Mouse (Mus musculus): Measurements from ENCODE around the gene Hs6st1. TPM values are rescaled to one million over a fixed set of nuclear protein-coding genes. Genes with fewer than 3 reads are reported as not detected.

Gene Hs6st1
- total RNA-seq, 1 experiment = 46.3 TPM

DNA sequence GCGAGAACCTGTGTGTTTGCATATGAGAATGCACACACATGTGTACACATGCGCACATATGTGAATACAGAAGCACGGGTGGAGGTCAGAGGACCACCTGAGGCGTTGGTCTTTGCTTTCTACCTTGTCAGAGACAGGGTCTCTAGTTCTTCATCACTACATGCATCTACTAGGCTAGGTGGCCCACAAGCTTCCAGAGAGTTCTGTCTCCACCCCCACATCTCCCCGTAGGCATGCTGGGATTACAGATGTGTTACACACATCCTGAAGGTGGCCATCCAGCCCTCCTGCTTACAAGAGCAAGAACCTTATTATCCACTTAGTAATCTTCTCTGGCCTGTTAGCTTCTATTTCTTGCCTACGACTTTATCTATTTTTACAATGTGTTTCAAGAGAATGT lies 8.8 kb upstream of the Hs6st1 start:
- H3K9ac ChIP-seq (ENCODE audit: insufficient read depth, low read depth, low read length, poor library complexity, severe bottlenecking) = no peak overlapping the region
- DNase-seq (ENCODE audit: low read depth, low spot score) = no peak
- H3K27ac ChIP-seq (ENCODE audit: insufficient read depth, low read depth, low read length, poor library complexity, severe bottlenecking) = peak overlapping the region; percentile 97
- TF ChIP-seq CHD2 (IDR thresholded peaks at IDR 0.05; ENCODE audit: low read depth, low read length) (no peak), ZNF384 (IDR thresholded peaks at IDR 0.05; ENCODE audit: low read depth, low read length) (no peak), MAFK (IDR thresholded peaks at IDR 0.05; ENCODE audit: insufficient read depth, low read depth, low read length) (no peak), HCFC1 (IDR thresholded peaks at IDR 0.05; ENCODE audit: borderline replicate concordance, insufficient read depth, low read length) (no peak), ZC3H11A (IDR thresholded peaks at IDR 0.05; ENCODE audit: borderline replicate concordance, low read depth, low read length) (no peak)
- no peak overlapping the region for H3K4me3 ChIP-seq (ENCODE audit: insufficient read depth in 1 of 2, low read depth in 1 of 2, low read length in 2 of 2, poor library complexity in 1 of 2, severe bottlenecking in 1 of 2)
- no peaks in the 10 kb centered on the region for H3K9me3 ChIP-seq (ENCODE audit: control insufficient read depth, insufficient read depth, low read depth, low read length)
- H3K4me1 ChIP-seq (ENCODE audit: control insufficient read depth in 2 of 2, insufficient read depth in 2 of 2, low read length in 2 of 2, poor library complexity in 1 of 2) = peaks cover 40 to 65% of the 10 kb centered on the region in 2 experiments
- in situ Hi-C loops (cut with MboI; ENCODE audit: low sequenced_read_pairs in 2 of 2, unreplicated experiment in 2 of 2) = no loop called here
- no peaks in the 10 kb centered on the region for H3K36me3 ChIP-seq (ENCODE audit: control insufficient read depth, insufficient read depth, low read length, poor library complexity, severe bottlenecking)

DNA sequence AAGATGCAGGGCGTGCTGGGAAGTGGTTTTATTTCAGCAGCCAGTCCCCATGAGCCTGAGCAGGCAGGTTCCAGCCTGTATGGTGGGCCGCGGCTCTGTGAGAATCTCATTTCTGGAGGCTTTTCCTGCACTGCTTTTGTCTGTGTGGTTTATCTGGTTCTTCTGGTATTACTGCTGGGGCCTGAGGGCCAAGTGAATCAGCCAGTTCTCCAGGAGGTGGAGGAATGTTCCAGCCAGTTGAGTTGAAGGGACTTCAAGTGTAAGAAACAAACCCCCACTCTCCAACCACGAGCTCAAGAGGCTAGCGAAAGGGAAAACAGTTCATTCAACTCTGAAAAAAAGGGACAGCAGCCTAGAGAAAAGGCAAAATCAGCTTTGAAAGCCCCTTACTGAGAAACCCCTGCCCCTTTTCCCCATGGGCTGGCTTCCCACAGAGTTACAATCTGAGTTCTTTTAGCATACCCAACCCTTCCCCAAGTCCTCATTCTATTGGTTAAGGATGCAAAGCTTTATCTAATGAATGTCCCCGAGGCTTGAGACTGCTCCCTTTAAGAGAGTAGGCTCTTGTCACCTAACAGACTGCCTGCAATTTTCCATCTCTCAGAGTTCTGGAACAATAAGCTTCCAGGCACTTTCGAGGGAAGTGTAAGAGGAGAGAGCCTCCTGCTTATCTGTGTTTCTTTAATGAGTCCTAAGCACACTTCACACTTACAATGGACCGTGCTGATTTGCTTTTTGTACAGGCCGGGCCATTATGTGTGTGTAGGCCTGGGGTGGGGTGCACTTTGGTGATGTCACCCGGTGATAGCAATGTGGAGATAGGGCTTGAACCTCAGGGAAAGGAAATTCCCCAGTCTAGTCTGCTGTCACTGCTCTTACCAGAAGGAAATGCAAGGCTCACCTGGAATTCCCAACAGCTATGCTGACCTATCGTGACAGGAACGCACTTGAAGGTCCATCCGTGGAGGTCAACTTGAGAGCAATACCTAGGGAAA lies 7.9 kb upstream of the Hs6st1 start:
- H3K36me3 ChIP-seq (ENCODE audit: control insufficient read depth, insufficient read depth, low read length, poor library complexity, severe bottlenecking) = no peaks in the 10 kb centered on the region
- H3K9ac ChIP-seq (ENCODE audit: insufficient read depth, low read depth, low read length, poor library complexity, severe bottlenecking) = peak overlapping the region; percentile 60
- in situ Hi-C loops (cut with MboI; ENCODE audit: low sequenced_read_pairs in 2 of 2, unreplicated experiment in 2 of 2) = loop anchor here in 1 of 2 experiments (5.0 to 10.0 kb wide), 2 partner anchors 45 to 213 kb away; no protein-coding TSS in a partner anchor
- H3K4me1 ChIP-seq (ENCODE audit: control insufficient read depth in 2 of 2, insufficient read depth in 2 of 2, low read length in 2 of 2, poor library complexity in 1 of 2) = peaks cover 38 to 61% of the 10 kb centered on the region in 2 experiments
- peak; percentile 46 for DNase-seq (ENCODE audit: low read depth, low spot score)
- peak overlapping the region; percentile 97 for H3K27ac ChIP-seq (ENCODE audit: insufficient read depth, low read depth, low read length, poor library complexity, severe bottlenecking)
- H3K9me3 ChIP-seq (ENCODE audit: control insufficient read depth, insufficient read depth, low read depth, low read length) = no peaks in the 10 kb centered on the region
- no peak overlapping the region; a peak in 1 of 4 replicates for H3K4me3 ChIP-seq (ENCODE audit: insufficient read depth in 1 of 2, low read depth in 1 of 2, low read length in 2 of 2, poor library complexity in 1 of 2, severe bottlenecking in 1 of 2)
- TF ChIP-seq ZC3H11A (IDR thresholded peaks at IDR 0.05; ENCODE audit: borderline replicate concordance, low read depth, low read length) (no peak), ZNF384 (IDR thresholded peaks at IDR 0.05; ENCODE audit: low read depth, low read length) (no peak), MAFK (IDR thresholded peaks at IDR 0.05; ENCODE audit: insufficient read depth, low read depth, low read length) (no peak), CHD2 (IDR thresholded peaks at IDR 0.05; ENCODE audit: low read depth, low read length) (peak; percentile 65)

DNA sequence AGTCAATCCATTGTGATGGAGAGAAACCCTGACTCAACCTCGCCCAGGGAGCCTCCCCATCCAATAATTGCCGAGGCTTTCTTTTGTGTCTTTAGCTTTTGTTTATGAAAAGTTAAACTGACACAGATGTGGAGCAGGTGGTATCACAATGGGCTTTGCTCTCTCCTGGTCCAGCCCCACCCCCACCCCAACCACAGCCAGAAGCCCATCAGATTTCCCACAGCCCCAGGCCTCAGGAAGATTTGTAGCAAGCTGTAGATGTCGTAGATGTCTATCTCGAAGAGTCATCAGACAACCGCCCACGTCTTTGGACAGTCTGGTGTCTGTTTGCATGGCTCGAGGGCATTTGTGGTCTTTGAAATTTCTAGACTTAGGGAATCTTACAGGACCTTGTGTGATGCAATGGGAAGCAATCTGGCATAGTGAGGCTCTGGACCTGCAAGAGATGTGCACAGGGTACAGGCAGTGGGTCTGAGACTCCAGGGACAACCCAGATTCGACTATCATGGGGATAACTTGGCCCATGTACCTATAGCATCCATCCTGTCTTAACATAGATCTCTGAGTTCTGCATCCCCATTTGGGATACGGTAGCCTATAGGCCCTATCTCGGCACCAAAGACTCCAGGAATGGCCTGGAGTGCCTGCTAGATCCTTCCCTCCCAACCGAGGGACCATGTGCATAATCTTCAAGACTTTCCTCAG lies 6.8 kb upstream of the Hs6st1 start:
- no peak for TF ChIP-seq ZNF384 (IDR thresholded peaks at IDR 0.05; ENCODE audit: low read depth, low read length)
- no peak for TF ChIP-seq CHD2 (IDR thresholded peaks at IDR 0.05; ENCODE audit: low read depth, low read length)
- no peak for TF ChIP-seq ZC3H11A (IDR thresholded peaks at IDR 0.05; ENCODE audit: borderline replicate concordance, low read depth, low read length)
- TF ChIP-seq MAFK (IDR thresholded peaks at IDR 0.05; ENCODE audit: insufficient read depth, low read depth, low read length) = no peak
- no peak for TF ChIP-seq HCFC1 (IDR thresholded peaks at IDR 0.05; ENCODE audit: borderline replicate concordance, insufficient read depth, low read length)
- Histone ChIP-seq H3K27ac (ENCODE audit: insufficient read depth, low read depth, low read length, poor library complexity, severe bottlenecking) (peak overlapping the region; percentile 97), H3K9me3 (ENCODE audit: control insufficient read depth, insufficient read depth, low read depth, low read length) (no peaks in the 10 kb centered on the region), H3K9ac (ENCODE audit: insufficient read depth, low read depth, low read length, poor library complexity, severe bottlenecking) (no peak overlapping the region), H3K36me3 (ENCODE audit: control insufficient read depth, insufficient read depth, low read length, poor library complexity, severe bottlenecking) (no peaks in the 10 kb centered on the region), H3K4me3 (ENCODE audit: insufficient read depth in 1 of 2, low read depth in 1 of 2, low read length in 2 of 2, poor library complexity in 1 of 2, severe bottlenecking in 1 of 2) (no peak overlapping the region), H3K4me1 (ENCODE audit: control insufficient read depth in 2 of 2, insufficient read depth in 2 of 2, low read length in 2 of 2, poor library complexity in 1 of 2) (peaks cover 36 to 57% of the 10 kb centered on the region in 2 experiments)
- no peak for DNase-seq (ENCODE audit: low read depth, low spot score)
- in situ Hi-C loops (cut with MboI; ENCODE audit: low sequenced_read_pairs in 2 of 2, unreplicated experiment in 2 of 2) = loop anchor here in 1 of 2 experiments (5.0 to 10.0 kb wide), 2 partner anchors 47 to 214 kb away; no protein-coding TSS in a partner anchor

DNA sequence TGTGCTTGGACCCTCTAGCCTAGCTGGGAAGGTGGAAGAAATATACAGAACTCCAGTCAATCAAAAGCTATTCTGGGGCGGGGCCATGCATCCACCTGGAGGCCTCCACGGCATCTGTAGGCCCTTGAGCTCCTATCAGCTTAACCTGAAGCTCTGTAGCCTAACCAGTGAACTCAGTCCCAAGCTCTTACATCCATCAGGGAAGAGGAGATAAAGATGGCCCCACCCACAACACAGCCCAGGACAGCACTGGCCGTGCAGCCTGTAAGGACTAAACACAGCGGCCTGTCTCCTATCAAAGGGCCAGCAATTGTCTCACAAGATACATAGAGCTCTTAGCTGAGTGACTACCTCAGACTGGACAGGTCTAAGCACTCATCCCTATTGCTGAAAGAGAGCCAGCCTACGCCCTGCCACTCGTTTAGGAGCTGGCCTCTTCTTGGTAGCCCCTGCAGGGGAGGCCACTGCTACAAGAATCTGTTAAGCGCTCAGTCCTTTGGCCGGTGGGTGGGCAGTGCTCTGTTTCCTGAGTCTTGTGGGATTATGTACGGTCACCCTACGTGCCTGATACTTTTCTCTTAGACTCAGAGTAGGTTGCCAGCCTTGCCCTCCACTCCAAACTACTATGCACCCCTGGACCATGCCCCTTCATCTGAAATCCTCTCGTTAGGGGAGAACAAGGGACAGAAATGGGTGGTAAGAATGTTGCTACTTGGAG lies 6.0 kb upstream of the Hs6st1 start:
- Histone ChIP-seq H3K4me3 (ENCODE audit: insufficient read depth in 1 of 2, low read depth in 1 of 2, low read length in 2 of 2, poor library complexity in 1 of 2, severe bottlenecking in 1 of 2) (no peak overlapping the region), H3K9me3 (ENCODE audit: control insufficient read depth, insufficient read depth, low read depth, low read length) (no peaks in the 10 kb centered on the region), H3K36me3 (ENCODE audit: control insufficient read depth, insufficient read depth, low read length, poor library complexity, severe bottlenecking) (no peaks in the 10 kb centered on the region), H3K4me1 (ENCODE audit: control insufficient read depth in 2 of 2, insufficient read depth in 2 of 2, low read length in 2 of 2, poor library complexity in 1 of 2) (peaks cover 31 to 55% of the 10 kb centered on the region in 2 experiments), H3K9ac (ENCODE audit: insufficient read depth, low read depth, low read length, poor library complexity, severe bottlenecking) (peak overlapping the region; percentile 14; the same call in 1 of the 2 replicates), H3K27ac (ENCODE audit: insufficient read depth, low read depth, low read length, poor library complexity, severe bottlenecking) (peak overlapping the region; percentile 97)
- in situ Hi-C loops (cut with MboI; ENCODE audit: low sequenced_read_pairs in 2 of 2, unreplicated experiment in 2 of 2) = loop anchor here in 1 of 2 experiments (5.0 to 10.0 kb wide), 2 partner anchors 47 to 215 kb away; no protein-coding TSS in a partner anchor
- no peak for TF ChIP-seq ZNF384 (IDR thresholded peaks at IDR 0.05; ENCODE audit: low read depth, low read length)
- no peak for TF ChIP-seq CHD2 (IDR thresholded peaks at IDR 0.05; ENCODE audit: low read depth, low read length)
- TF ChIP-seq ZC3H11A (IDR thresholded peaks at IDR 0.05; ENCODE audit: borderline replicate concordance, low read depth, low read length) = no peak
- no peak for TF ChIP-seq MAFK (IDR thresholded peaks at IDR 0.05; ENCODE audit: insufficient read depth, low read depth, low read length)
- no peak for TF ChIP-seq HCFC1 (IDR thresholded peaks at IDR 0.05; ENCODE audit: borderline replicate concordance, insufficient read depth, low read length)
- no peak for DNase-seq (ENCODE audit: low read depth, low spot score)

All from ES-E14 (cell line).